Mouse (Mus musculus) urinary bladder, adult 2 months (tissue): Measurements from ENCODE around the gene Slc35f1. TPM values are rescaled to one million over a fixed set of nuclear protein-coding genes. Genes with fewer than 3 reads are reported as not detected.

Source experiments
- DNase-seq: peaks from one replicate; pipeline ENCODE4 v3.0.0; 2022; ENCODE audit warnings: low spot score
- polyA plus RNA-seq: library from polyadenylated mRNA; depleted of rRNA; stranded (reverse); fragments of >200 nt; gene quantifications from 2 replicates; pipeline ENCODE4 v1.2.3, GENCODE M21; 2012; rRNA removed

The Slc35f1 gene
- polyA plus RNA-seq = 1.9 and 2.1 TPM in 2 replicates

GRCm38 (mm10) chr10:52690334-52690991 lies at the start of gene Slc35f1:
Gene Slc35f1, plus strand, starts transcription at chr10:52690533.
- DNase-seq = peak; percentile 28

GRCm38 (mm10) chr10:52671234-52671633 lies 19.1 kb upstream of the Slc35f1 start:
- DNase-seq = no peak

- DNase-seq = peak; percentile 23
These were observed 829 bp downstream of the Slc35f1 start for GRCm38 (mm10) chr10:52690992-52691731.

GRCm38 (mm10) chr10:52703688-52704087 lies 13.4 kb downstream of the Slc35f1 start:
- DNase-seq = no peak

GRCm38 (mm10) chr10:52704101-52705051 lies 14.0 kb downstream of the Slc35f1 start:
- peak; percentile 23 for DNase-seq

GRCm38 (mm10) chr10:52709482-52709881 lies 19.1 kb downstream of the Slc35f1 start:
- no peak for DNase-seq

GRCm38 (mm10) chr10:52712166-52712565 lies 21.8 kb downstream of the Slc35f1 start:
- DNase-seq = no peak

- no peak for DNase-seq
These were observed 24.2 kb downstream of the Slc35f1 start for GRCm38 (mm10) chr10:52714557-52714956.

GRCm38 (mm10) chr10:52715146-52715545 lies 24.8 kb downstream of the Slc35f1 start:
- DNase-seq = no peak

GRCm38 (mm10) chr10:52718199-52718917 lies 28.0 kb downstream of the Slc35f1 start:
- DNase-seq = no peak

- no peak for DNase-seq
These were observed 36.3 kb downstream of the Slc35f1 start for GRCm38 (mm10) chr10:52726674-52727073.

- no peak for DNase-seq
These were observed 52.5 kb downstream of the Slc35f1 start for GRCm38 (mm10) chr10:52742671-52743379.

- no peak for DNase-seq
These were observed 53.5 kb downstream of the Slc35f1 start for GRCm38 (mm10) chr10:52743831-52744230.

- no peak for DNase-seq
These were observed 57.8 kb downstream of the Slc35f1 start for GRCm38 (mm10) chr10:52748028-52748597.

GRCm38 (mm10) chr10:52755949-52756679 lies 65.8 kb downstream of the Slc35f1 start:
- no peak for DNase-seq

GRCm38 (mm10) chr10:52757496-52758260 lies 67.3 kb downstream of the Slc35f1 start:
- no peak for DNase-seq

GRCm38 (mm10) chr10:52758589-52758988 lies 68.3 kb downstream of the Slc35f1 start:
- no peak for DNase-seq

- no peak for DNase-seq
These were observed 70.2 kb downstream of the Slc35f1 start for GRCm38 (mm10) chr10:52760527-52760926.

- DNase-seq = no peak
These were observed 89.7 kb downstream of the Slc35f1 start for GRCm38 (mm10) chr10:52779926-52780485.
